Mouse (Mus musculus) spleen, adult 2 months (tissue): ENCODE data around the gene Plekhj1. TPM values are rescaled to one million over a fixed set of nuclear protein-coding genes. Genes with fewer than 3 reads are reported as not detected.
"Not testable (repeated sequence)": the region's sequence is repeated elsewhere in the genome, so short reads cannot be mapped to it uniquely, and the experiment has no call there.

Experiments used
- DNase-seq, 2 experiments: peaks; one replicate each; pipeline versions ENCODE4 v3.0.0 to v3.0.0-alpha.2; 2012 to 2021; ENCODE audit warnings: low spot score in 2 of 2, low read depth in 1 of 2
- H3K27ac ChIP-seq: fragments of 200-500 bp; 2 replicates; pipeline ENCODE4 v1.5.1; 2012; ENCODE audit warnings: low read length, inconsistent platforms; ENCODE audit not compliant: insufficient read depth
- H3K27me3 ChIP-seq: fragments of 200-500 bp; 2 replicates; pipeline ENCODE4 v1.6.1; 2012; ENCODE audit warnings: mild to moderate bottlenecking, moderate library complexity, low read length, inconsistent platforms; ENCODE audit not compliant: control insufficient read depth, insufficient read depth
- H3K36me3 ChIP-seq: fragments of 200-500 bp; 2 replicates; pipeline ENCODE4 v1.6.1; 2012; ENCODE audit warnings: mild to moderate bottlenecking, low read length, inconsistent platforms; ENCODE audit not compliant: control insufficient read depth, insufficient read depth
- H3K4me1 ChIP-seq: fragments of 200-500 bp; 2 replicates; pipeline ENCODE4 v1.6.1; 2011; ENCODE audit warnings: inconsistent platforms; ENCODE audit not compliant: control insufficient read depth, insufficient read depth, insufficient read length
- H3K4me3 ChIP-seq: fragments of 200-500 bp; 2 replicates; pipeline ENCODE4 v1.5.1; 2011; ENCODE audit warnings: mild to moderate bottlenecking, inconsistent platforms; ENCODE audit not compliant: insufficient read depth, insufficient read length; ENCODE audit errors: extremely low read depth
- CTCF ChIP-seq: fragments of 200-500 bp; IDR thresholded peaks from 2 replicates; pipeline ENCODE4 v1.5.1; 2011; ENCODE audit warnings: mild to moderate bottlenecking, inconsistent platforms; ENCODE audit not compliant: insufficient read depth, insufficient read length, insufficient replicate concordance; ENCODE audit errors: extremely low read depth
- POLR2A ChIP-seq: fragments of 200-500 bp; IDR thresholded peaks from 2 replicates; pipeline ENCODE4 v1.6.1; 2011; ENCODE audit warnings: low read depth, low read length, inconsistent platforms
- WGBS: fragments of 180-500 bp; shearing (Covaris S2); methylation state at CpG from one replicate; pipeline ENCODE4 v1.1.7; 2018; 5-methylcytosine and 5-hydroxymethylcytosine counted together
- polyA plus RNA-seq: library from polyadenylated mRNA; depleted of rRNA; stranded (reverse); fragments of >200 nt; gene quantifications from 2 replicates; pipeline ENCODE4 v1.2.3, GENCODE M21; 2012

Plekhj1 gene
- polyA plus RNA-seq, 1 experiment: 71.8 TPM

DNA sequence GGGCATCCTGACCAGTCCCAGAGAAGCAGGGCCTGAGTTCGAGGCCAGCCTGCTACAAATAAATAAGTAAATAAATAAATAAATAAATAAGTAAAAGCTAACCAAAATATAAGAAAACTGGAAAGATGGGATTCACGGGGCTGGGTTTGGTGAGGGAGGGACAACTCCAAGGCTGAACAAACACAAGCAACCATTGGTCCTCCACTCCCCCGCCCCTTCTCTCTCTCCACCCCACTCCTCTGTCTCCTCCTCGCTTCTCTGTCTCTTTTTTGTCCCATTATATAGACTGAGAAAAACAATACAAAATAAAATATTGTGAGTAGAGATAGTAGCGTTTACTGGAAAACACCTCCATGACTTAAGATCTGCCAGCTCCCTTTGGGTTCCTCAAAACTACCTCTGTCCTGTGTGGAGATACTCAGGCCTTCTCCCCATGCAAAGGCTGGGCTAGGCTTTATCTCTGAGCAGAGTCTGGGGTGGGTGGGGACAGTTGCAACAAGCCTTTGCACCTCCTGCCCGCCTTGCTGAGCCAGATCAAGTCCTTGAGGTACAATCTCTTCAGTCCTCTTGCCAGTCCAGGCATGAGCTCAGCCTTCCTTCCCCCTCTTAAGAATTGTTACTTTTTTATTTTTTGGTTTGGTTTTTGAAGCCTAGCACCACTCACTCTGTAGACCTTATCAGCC lies 20.3 kb upstream of the Plekhj1 start:
- no peak overlapping the region for H3K27ac ChIP-seq
- no peak for DNase-seq
- no peaks in the 10 kb centered on the region for H3K36me3 ChIP-seq
- peaks cover 2% of the 10 kb centered on the region; the same call in 1 of the 2 replicates for H3K4me1 ChIP-seq
- no peaks in the 10 kb centered on the region for H3K27me3 ChIP-seq
- WGBS: 70% methylated on average over 6 of the region's 6 CpGs
- H3K4me3 ChIP-seq: no peak overlapping the region
- TF ChIP-seq POLR2A (no peak), CTCF (no peak)

DNA sequence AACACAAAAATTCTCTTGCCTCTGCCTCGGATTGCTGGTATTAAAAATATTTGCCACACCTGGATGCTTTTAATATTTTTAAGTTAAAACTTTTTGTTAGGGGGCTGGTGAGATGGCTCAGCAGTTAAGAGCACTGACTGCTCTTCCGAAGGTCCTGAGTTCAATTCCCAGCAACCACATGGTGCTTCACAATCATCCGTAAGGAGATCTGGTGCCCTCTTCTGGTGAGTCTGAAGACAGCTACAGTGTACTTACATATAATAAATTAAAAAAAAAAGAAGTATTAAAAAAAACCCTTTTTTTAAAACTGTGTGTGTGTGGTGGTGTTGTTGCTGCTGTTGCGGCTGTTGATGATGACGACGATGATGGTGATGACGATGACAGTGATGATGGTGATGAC lies 19.5 kb upstream of the Plekhj1 start:
- H3K27me3 ChIP-seq, DNase-seq, H3K4me3 ChIP-seq, H3K4me1 ChIP-seq, H3K27ac ChIP-seq, H3K36me3 ChIP-seq: not testable (repeated sequence)
- WGBS: 85% methylated on average over 7 of the region's 7 CpGs

DNA sequence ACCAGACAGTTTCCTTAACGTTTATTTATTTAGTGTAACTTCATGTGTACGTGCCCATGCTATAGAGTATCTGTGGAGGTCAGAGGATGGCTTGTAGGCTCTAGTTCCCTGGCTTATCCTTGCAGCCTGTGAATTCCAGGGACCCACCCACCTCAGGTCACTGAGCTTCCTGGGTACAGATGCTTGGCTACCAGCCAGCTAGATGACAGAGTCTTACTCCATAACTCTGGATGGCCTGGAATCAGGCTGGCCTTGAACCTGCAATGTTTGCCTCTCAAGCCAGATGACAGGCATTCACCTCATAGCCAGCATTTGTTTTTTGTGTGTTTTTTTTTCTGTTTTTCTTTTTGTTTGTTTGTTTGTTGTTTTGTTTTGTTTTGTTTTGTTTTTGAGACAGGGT lies 18.7 kb upstream of the Plekhj1 start:
- Histone ChIP-seq H3K27ac (no peak overlapping the region), H3K36me3 (no peaks in the 10 kb centered on the region), H3K4me1 (no peaks in the 10 kb centered on the region), H3K4me3 (no peak overlapping the region), H3K27me3 (0 out of 2 replicates have a peak, but pooled peaks cover 2% of the 10 kb centered on the region)
- no peak for DNase-seq
- 80% methylated on average over 2 of the region's 2 CpGs for WGBS
- no peak for TF ChIP-seq CTCF

DNA sequence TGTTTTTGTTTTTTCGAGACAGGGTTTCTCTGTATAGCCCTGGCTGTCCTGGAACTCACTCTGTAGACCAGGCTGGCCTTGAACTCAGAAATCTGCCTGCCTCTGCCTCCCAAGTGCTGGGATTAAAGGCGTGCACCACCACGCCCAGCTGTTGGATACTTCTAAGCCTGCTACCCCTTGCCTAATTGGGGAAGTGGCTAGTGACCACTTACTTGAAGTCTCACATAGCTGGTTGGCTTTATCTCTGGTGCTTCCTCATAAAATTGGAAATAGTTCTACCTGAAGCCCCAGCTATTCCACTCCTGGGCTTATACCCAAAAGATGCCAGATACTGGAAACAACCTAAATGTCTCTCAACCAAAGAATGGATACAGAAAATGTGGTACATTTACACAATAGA lies 17.9 kb upstream of the Plekhj1 start:
- 62% methylated on average over 3 of the region's 3 CpGs for WGBS
- not testable (repeated sequence) for H3K27me3 ChIP-seq, H3K4me1 ChIP-seq, H3K36me3 ChIP-seq, DNase-seq, H3K4me3 ChIP-seq, H3K27ac ChIP-seq

DNA sequence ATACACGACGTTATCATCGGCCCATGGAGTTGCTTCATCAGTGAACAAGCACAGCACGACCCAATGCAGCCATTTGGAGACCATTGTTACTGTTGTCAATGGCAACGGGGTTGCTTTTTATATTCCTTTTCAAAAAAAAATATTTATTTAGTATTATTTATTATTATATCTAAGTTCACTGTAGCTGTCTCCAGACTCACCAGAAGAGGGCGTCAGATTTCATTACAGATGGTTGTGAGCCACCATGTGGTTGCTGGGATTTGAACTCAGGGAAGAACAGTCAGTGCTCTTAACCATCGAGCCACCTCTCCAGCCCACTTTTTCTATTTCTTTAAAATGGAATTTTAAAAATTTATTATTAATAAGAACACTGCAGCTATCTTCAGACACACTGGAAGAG lies 16.4 kb upstream of the Plekhj1 start:
- H3K4me1 ChIP-seq: no peaks in the 10 kb centered on the region
- no peak for DNase-seq
- no peak overlapping the region for H3K4me3 ChIP-seq
- H3K27me3 ChIP-seq: 0 out of 2 replicates have a peak, but pooled peaks cover 6% of the 10 kb centered on the region
- no peak for TF ChIP-seq POLR2A
- TF ChIP-seq CTCF: no peak
- whole genome bisulfite sequencing: 68% methylated on average over 7 of the region's 7 CpGs
- no peaks in the 10 kb centered on the region for H3K36me3 ChIP-seq
- H3K27ac ChIP-seq: no peak overlapping the region

DNA sequence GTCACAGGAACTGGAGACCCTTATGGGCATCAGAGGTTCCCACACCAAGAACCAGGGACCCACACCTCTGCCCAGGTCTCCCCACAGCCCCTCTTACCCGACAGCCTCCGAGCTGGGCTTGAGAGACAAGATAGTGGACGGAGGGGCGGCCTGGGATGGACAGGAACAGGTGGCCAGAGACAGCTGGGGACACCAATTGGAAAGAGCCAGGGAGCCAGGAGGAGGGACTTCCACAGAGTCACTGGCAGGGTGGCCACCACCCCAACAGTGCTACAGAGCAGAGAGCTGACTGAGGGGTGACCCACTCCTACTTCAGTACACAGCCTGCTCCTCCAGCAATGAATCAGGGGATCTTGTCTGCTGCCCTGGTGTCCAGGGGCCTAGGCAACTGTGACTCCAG lies 14.9 kb upstream of the Plekhj1 start, which contains the start of gene Jsrp1:
Gene Jsrp1 (minus strand): TSS at position 133 of the 400 bp plus-strand sequence.
- Histone ChIP-seq H3K4me3 (no peak within 1 kb of the TSS), H3K27me3 (peaks cover 15% of the 10 kb centered on the region; the same call in 1 of the 2 replicates), H3K36me3 (no peaks in the 10 kb centered on the region), H3K4me1 (no peaks in the 10 kb centered on the region), H3K27ac (no peak within 1 kb of the TSS)
- WGBS: 92% methylated on average over 4 of the region's 4 CpGs
- no peak for DNase-seq
- TF ChIP-seq CTCF (no peak), POLR2A (no peak)

DNA sequence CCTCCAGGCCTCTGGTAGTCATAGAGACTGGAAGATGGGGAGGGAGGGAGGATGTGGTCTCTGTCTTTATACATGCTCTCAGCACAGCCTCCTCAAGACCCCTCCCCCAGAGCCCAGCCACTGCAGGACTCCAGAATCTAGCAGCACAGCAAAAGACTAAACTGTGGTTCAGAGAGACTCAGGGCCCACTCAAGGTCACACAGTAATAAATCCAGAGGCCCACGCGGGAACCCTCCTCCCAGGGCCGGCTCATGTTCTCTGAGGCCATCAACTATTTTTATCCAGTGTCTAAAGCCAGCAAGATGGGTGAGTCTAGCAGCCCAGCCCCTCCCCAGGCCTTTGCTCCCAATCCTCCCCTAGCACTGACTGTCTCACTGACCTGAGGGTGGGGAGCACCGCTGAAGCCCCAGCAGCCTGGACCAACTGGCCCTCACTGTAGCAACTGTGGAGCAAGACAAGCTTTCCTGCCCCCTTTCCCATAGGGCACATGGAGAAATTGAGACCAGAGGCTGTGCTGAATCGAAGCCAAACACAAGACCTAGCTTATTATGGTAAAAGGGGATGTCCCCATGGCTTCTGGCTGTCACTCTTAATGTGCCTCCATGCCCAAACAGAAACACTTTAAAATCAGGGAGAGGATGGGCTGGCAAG lies 14.1 kb upstream of the Plekhj1 start:
- Histone ChIP-seq H3K36me3 (no peaks in the 10 kb centered on the region), H3K4me3 (no peak overlapping the region), H3K27ac (no peak overlapping the region), H3K4me1 (no peaks in the 10 kb centered on the region), H3K27me3 (peaks cover 17% of the 10 kb centered on the region)
- no peak for DNase-seq
- no peak for TF ChIP-seq CTCF
- TF ChIP-seq POLR2A: no peak
- WGBS: 68% methylated on average over 5 of the region's 5 CpGs
